In genomic region chr2:118747301-118747960, GRCm38 (mm10) we compare ENCODE assay signal across 9 mouse cellular contexts. TPM values are rescaled to one million over a fixed set of nuclear protein-coding genes. Genes with fewer than 3 reads are reported as not detected.
DNase-seq lines count a peak whose midpoint lies in the region; ATAC-seq and TF ChIP-seq lines count a peak whose summit lies in the region.
"Had no signal": no experiment of that assay in that cellular context is flagged by ENCODE, and none has a peak within 500 bp of the region (broad histone marks: within the 10 kb centered on the region; RNA-seq: fewer than 3 reads in every experiment).

No protein-coding gene starts in this region.

- H3K27me3 ChIP-seq in G1E (ENCODE audit: insufficient read depth, low read length): peaks cover 2% of the 10 kb centered on the region
- H3K27me3 ChIP-seq in forebrain, embryonic 13.5 days: peaks cover 21% of the 10 kb centered on the region
- H3K27me3 ChIP-seq in kidney, embryonic 14.5 days (ENCODE audit: control insufficient read depth, insufficient read depth, low read length): peaks cover 14% of the 10 kb centered on the region; the same call in 1 of the 2 replicates

- no peak for TF ChIP-seq CTCF in G1E (IDR thresholded peaks at IDR 0.05; ENCODE audit: low read depth, low read length)

- H3K9ac ChIP-seq in forebrain, embryonic 13.5 days: peak overlapping the region; percentile 96; the same call in 1 of the 2 replicates
- H3K9ac ChIP-seq in kidney, embryonic 14.5 days (ENCODE audit: low read depth, low read length): no peak overlapping the region; the same call in 1 of the 2 replicates

- peak; percentile 54 for DNase-seq in cerebellum, adult 11-12 months
- no peak for DNase-seq in G1E (ENCODE audit: low spot score)
- peak; percentile 50 for DNase-seq in lung, postnatal 25 days (ENCODE audit: low spot score)
- DNase-seq in frontal cortex, postnatal 36 days (ENCODE audit: low spot score in 2 of 2): no peak

- H3K9me3 ChIP-seq in G1E (replicated peaks): no peaks in the 10 kb centered on the region
- no peaks in the 10 kb centered on the region for H3K9me3 ChIP-seq in forebrain, embryonic 13.5 days (replicated peaks)
- no peaks in the 10 kb centered on the region for H3K9me3 ChIP-seq in kidney, embryonic 14.5 days (ENCODE audit: control insufficient read depth, low read length)

- ATAC-seq in cerebellum, adult (ENCODE audit: insufficient number of reproducible peaks, low FRiP score, low TSS enrichment): no peak
- ATAC-seq in G1E (ENCODE audit: extremely low read depth, insufficient number of reproducible peaks, low FRiP score, poor library complexity, severe bottlenecking): no peak
- no peak for ATAC-seq in forebrain, embryonic 13.5 days
- no peak for ATAC-seq in kidney, embryonic 14.5 days (ENCODE audit: low FRiP score, low TSS enrichment)
- no peak for ATAC-seq in monocyte, adult 5-6 weeks (replicated peaks; ENCODE audit: insufficient number of reproducible peaks, low FRiP score, low TSS enrichment, poor library complexity, severe bottlenecking)

- 34% methylated on average over 10 of the region's 10 CpGs for WGBS in forebrain, embryonic 13.5 days
- WGBS in kidney, embryonic 14.5 days: 37% methylated on average over 10 of the region's 10 CpGs

- peak overlapping the region; percentile 97 for H3K4me2 ChIP-seq in forebrain, embryonic 13.5 days
- H3K4me2 ChIP-seq in kidney, embryonic 14.5 days (replicated peaks; ENCODE audit: low read depth, low read length): peak overlapping the region; percentile 99

- no peak overlapping the region for H3K27ac ChIP-seq in forebrain, embryonic 13.5 days
- no peak overlapping the region for H3K27ac ChIP-seq in kidney, embryonic 14.5 days (ENCODE audit: low read depth, low read length)

- H3K4me3 ChIP-seq in G1E (ENCODE audit: low read depth, low read length): peak overlapping the region; percentile 93; the same call in 1 of the 2 replicates
- H3K4me3 ChIP-seq in forebrain, embryonic 13.5 days: peak overlapping the region; percentile 96
- peak overlapping the region; percentile 84 for H3K4me3 ChIP-seq in kidney, embryonic 14.5 days (ENCODE audit: low read length)

- peaks cover 50% of the 10 kb centered on the region for H3K36me3 ChIP-seq in G1E (replicated peaks)
- no peaks in the 10 kb centered on the region; the same call in 1 of the 2 replicates for H3K36me3 ChIP-seq in forebrain, embryonic 13.5 days (ENCODE audit: poor library complexity, severe bottlenecking)
- H3K36me3 ChIP-seq in kidney, embryonic 14.5 days (ENCODE audit: control insufficient read depth, insufficient read depth, low read length): peaks cover 4% of the 10 kb centered on the region; the same call in 1 of the 2 replicates

- peaks cover 61% of the 10 kb centered on the region for H3K4me1 ChIP-seq in G1E (ENCODE audit: insufficient read depth, low read depth, low read length)
- H3K4me1 ChIP-seq in forebrain, embryonic 13.5 days: peaks cover 64% of the 10 kb centered on the region
- H3K4me1 ChIP-seq in kidney, embryonic 14.5 days (ENCODE audit: control insufficient read depth, insufficient read depth, low read length): peaks cover 18% of the 10 kb centered on the region

RNA-seq across cellular contexts. Expression of gene Inafm2, which starts 1.9 kb away (rescaled TPM):
- total RNA-seq in G1E (2014; fragmentation: Nextera tagmentation): 24.8 and 26.5 TPM in 2 replicates
- total RNA-seq in G1E (2017): 14.8 and 16.0 TPM in 2 replicates
- polyA plus RNA-seq in G1E (2012): 21.0 and 28.6 TPM in 2 replicates
- 26.3 and 27.0 TPM in 2 replicates for polyA plus RNA-seq in forebrain, embryonic 13.5 days (2015; fragmentation: Nextera tagmentation; extraction: Ambion mirVana)
- 18.3 and 22.0 TPM in 2 replicates for polyA plus RNA-seq in kidney, embryonic 14.5 days (2014; fragmentation: Nextera tagmentation; extraction: Ambion mirVana)
- 14.5 to 23.9 TPM (median 19.3 TPM) in 3 replicates for total RNA-seq in monocyte, adult 5-6 weeks (2017)

RNA-seq across cellular contexts. Expression of gene Ccdc9b, which starts 15.0 kb away (rescaled TPM):
- total RNA-seq in G1E (2014; fragmentation: Nextera tagmentation): not detected in 2 replicates
- total RNA-seq in G1E (2017): 0.05 and 0.06 TPM in 2 replicates
- polyA plus RNA-seq in G1E (2012): not detected in 2 replicates
- polyA plus RNA-seq in forebrain, embryonic 13.5 days (2015; fragmentation: Nextera tagmentation; extraction: Ambion mirVana): 1.5 and 2.0 TPM in 2 replicates
- polyA plus RNA-seq in kidney, embryonic 14.5 days (2014; fragmentation: Nextera tagmentation; extraction: Ambion mirVana): 0.34 and 0.68 TPM in 2 replicates
- 0.10 to 0.19 TPM in 2 of 3 replicates, not detected in the other for total RNA-seq in monocyte, adult 5-6 weeks (2017)

RNA-seq across cellular contexts. Expression of gene Plcb2, which starts 19.2 kb away (rescaled TPM):
- 25.6 and 30.6 TPM in 2 replicates for total RNA-seq in G1E (2014; fragmentation: Nextera tagmentation)
- total RNA-seq in G1E (2017): 7.3 and 8.5 TPM in 2 replicates
- 4.5 and 5.4 TPM in 2 replicates for polyA plus RNA-seq in G1E (2012)
- 0.17 and 0.43 TPM in 2 replicates for polyA plus RNA-seq in forebrain, embryonic 13.5 days (2015; fragmentation: Nextera tagmentation; extraction: Ambion mirVana)
- 1.7 and 1.9 TPM in 2 replicates for polyA plus RNA-seq in kidney, embryonic 14.5 days (2014; fragmentation: Nextera tagmentation; extraction: Ambion mirVana)
- 32.8 to 44.3 TPM (median 36.3 TPM) in 3 replicates for total RNA-seq in monocyte, adult 5-6 weeks (2017)

RNA-seq across cellular contexts. Expression of gene Phgr1, which starts 25.1 kb away (rescaled TPM):
- total RNA-seq in G1E (2014; fragmentation: Nextera tagmentation) (not detected in 2 replicates), G1E (2017) (not detected in 2 replicates)
- polyA plus RNA-seq in G1E (2012): not detected in 2 replicates
- polyA plus RNA-seq in forebrain, embryonic 13.5 days (2015; fragmentation: Nextera tagmentation; extraction: Ambion mirVana): not detected in 2 replicates
- polyA plus RNA-seq in kidney, embryonic 14.5 days (2014; fragmentation: Nextera tagmentation; extraction: Ambion mirVana): not detected in 2 replicates
- total RNA-seq in monocyte, adult 5-6 weeks (2017): not detected in 3 replicates
- total RNA-seq: heart, postnatal 14 days had no signal

RNA-seq across cellular contexts. Expression of gene Disp2, which starts 32.1 kb away (rescaled TPM):
- total RNA-seq in G1E (2014; fragmentation: Nextera tagmentation) (not detected in 2 replicates), G1E (2017) (0.16 and 0.17 TPM in 2 replicates)
- polyA plus RNA-seq in G1E (2012): 0.03 and 0.04 TPM in 2 replicates
- polyA plus RNA-seq in forebrain, embryonic 13.5 days (2015; fragmentation: Nextera tagmentation; extraction: Ambion mirVana): 13.6 and 15.7 TPM in 2 replicates
- 0.05 TPM in 1 of 2 replicates, not detected in the other for polyA plus RNA-seq in kidney, embryonic 14.5 days (2014; fragmentation: Nextera tagmentation; extraction: Ambion mirVana)
- total RNA-seq in monocyte, adult 5-6 weeks (2017): not detected in 3 replicates

Comparison
In these comparisons a context has a peak if more than half of its experiments do, and no peak if none do; other contexts are left out.
1. DNase-seq: peak in cerebellum, adult 11-12 months (single experiment) and lung, postnatal 25 days (single experiment); none in G1E (single experiment) and frontal cortex, postnatal 36 days (0 of 2).
2. Peak in every context shown above with its lines, with median percentiles within 50 percentile points of each other: H3K4me3 ChIP-seq.